Mouse (Mus musculus) 3T3-L1 (cell line): ENCODE results near the gene Cacng1.

Experiments
- DNase-seq: peaks from one replicate; pipeline ENCODE4 v3.0.0-alpha.2; 2015; ENCODE audit warnings: low read depth, low spot score

Gene Cacng1

GRCm38 (mm10) chr11:107710379-107710778 lies 5.9 kb downstream of the Cacng1 start:
- no peak for DNase-seq

DNA sequence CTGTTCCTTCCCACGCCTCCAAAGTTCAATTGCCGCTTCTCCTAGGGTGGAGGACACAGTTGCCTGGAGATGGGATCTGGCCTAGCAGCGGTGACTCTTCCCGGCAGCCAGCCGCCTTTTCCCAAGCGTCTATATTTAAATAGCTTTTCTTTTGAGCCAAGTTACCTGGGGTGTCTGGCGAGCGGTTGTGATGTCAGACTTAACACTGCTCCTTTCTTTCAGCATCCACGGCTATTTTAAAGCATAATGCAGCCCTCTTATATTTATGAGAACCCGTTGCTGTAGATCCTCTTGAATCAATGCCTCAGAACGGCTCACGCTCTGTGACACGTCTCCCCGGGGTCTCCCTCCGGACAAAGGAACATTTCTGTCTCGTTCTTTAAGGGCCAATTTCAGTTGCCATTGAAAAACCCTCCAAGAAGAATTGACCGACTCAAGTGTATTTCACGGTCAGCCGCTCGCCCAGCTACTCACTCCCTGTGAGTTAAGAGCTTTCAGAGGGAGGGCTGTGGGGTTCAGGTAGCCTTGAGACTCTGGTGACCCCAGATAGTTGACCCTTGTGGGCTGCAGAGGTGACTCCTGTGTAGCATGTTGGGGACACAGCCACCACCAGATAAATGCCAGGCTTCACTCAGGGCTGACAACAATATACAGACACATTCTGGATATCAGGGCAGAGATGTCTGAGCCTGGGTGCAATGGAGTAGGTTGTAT lies 8.3 kb downstream of the Cacng1 start:
- DNase-seq, result no peak

DNA sequence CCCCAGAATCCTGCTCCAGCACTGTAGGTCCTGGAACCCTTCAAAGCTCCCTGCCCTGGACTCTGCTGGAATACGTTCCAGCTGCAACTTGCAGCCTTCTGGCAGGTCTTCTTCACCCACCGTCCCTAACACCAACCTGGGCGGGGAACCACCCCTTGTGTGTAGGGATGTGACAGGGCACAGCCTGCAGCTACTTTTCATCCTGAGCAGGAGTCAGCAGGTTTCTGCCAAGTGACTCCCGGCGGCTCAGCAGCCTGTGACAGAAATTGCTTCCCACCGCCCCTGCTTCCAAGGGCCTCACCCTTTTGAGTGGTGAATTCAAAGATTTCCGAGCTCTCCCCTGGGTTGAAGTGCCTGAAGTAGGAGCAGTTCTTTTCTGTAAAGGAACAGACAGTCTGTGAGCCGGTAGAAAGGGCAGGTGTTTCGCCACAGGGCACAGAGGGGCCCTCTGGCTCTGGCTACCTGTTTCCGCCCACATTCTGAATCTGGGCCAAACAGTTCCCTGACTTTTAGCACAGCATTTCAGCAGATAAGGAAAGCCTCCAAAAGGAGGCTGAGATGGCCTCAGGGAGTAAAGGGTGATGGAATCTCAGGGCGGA lies 10.7 kb downstream of the Cacng1 start:
- no peak for DNase-seq

DNA sequence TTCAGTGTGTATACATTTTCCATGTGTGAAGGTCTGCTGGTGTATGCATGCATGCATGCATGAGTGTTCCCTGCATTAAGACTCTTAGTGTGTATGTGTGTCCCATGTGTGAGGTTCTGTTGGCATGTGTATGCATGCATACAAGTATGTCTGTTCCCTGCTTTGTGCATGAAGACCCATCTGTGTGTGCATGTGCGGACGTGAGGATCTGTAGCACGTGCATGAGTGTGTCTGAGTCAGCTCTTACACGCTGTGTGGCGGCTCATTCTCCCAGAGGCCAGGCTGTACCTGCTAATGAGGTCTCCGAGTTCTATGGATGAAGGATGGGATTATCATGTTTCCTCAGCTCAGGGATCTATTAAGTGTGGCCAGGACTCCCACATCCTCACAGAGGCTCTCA lies 11.3 kb downstream of the Cacng1 start:
- DNase-seq, result no peak

DNA sequence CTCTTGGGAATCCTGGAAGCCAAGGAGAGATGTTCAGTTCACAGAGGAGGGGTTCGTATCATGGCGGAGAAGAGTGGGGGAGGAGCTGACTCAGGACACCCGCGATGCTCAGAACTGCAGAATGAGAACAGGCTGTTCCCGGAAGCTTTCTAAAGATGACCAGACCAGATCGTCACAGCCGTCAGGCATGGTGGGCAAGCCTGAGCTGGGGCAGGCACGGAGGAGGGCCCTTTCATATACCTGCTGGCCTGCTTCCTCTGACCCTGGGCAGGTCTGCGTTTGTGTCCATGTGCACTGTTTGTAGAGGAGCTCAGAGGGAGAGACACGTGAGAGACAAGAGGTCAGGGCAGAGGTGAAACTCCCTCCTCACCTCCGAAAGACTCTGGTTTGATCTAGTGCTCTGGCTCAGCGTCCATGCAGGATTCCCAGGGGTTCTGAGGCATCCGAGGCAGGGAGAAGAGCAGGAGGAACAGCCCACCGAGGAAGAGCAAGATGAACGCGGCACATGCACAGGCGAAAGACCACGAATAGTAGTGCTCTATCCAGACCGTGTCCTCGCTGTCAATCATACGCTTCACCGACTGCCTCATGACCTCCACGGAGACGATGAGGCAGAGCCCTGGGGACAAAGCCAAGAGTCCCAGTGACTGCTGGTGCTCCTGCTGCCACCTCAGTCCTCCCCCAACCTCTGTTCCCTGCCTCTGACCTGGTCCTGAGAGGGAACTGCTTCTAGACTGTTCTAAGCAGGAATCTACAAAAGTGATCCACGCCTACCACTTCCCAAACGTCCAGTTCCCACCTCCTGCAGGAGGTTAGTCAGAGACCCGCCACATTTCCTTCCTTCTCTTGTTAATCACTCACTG lies 12.8 kb downstream of the Cacng1 start:
- DNase-seq, result no peak

DNA sequence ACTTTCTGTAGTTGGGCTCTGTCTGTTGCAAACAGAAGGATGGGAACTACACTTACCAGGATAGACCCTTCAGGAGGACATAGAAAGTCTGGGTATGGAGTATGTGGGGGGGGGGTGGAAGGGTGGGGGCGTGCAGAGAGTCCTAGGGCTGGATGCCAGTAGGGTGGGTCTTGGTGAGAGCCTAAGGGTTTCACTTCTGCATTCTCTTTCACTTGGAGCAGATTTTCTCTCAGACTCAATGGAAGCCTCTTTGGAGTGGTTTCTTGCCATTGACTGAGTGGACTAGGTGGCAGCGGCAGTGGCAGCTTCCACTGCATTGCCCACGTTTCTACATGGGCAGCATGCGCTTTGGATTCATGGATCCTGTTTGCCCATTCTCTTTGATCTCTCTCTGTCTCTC lies 16.4 kb downstream of the Cacng1 start:
- DNase-seq, result no peak

DNA sequence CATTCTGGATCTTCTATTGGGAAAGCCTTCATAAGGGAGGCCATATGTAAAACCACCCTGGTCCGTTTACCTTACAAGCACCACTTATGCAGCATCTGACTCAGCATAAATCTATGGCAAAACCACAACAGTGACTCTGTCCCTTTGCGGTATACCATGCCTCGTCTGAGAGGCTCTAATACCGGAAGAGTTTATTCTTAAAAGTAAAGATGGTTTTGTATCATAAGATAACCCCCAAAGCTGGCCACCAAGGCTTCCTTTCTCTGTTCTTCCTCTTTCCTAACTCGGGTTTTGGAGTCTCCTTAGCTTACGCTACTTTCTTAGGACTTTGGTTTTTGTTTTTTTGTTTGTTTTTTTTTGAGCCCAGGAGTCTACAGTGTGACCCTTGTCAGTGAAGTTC lies 23.0 kb downstream of the Cacng1 start:
- no peak for DNase-seq

DNA sequence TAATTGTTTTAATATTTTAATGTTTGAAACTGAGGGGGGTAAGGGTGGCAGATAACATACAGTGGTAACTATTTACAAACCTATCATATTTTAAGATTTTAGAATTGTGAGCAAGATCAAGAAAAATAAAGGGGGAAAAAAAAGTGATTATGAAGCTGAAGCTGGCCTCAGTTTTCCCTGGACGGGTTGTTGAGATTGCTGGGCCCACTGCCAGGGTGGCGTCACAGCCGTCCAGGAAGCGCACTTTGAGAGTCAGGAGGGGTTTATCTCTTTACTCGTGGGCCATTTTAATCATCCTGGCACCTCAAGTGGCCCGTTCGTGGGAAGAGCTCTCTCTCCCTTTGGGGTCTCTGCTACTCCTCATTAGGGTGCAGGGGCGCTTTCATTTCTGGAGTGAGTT lies 24.8 kb downstream of the Cacng1 start:
- DNase-seq, result no peak

DNA sequence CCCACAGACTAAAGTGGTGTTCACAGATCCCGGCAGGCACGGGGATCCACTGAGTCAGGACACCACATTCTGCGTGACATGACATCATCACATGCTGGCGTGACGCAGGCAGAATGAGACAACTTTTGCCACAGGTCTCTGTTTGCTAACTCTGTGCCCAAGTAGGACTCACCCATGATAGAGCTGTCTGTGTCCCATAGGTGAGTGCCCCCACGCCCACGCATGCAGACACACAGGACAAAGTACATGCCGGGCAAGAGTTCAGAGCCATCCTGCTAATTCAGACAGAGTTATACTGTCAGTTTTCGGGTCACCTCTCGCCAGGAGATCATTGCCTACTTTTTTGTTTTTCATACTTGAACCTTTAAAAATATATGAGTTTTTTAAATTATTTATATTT lies 27.8 kb downstream of the Cacng1 start:
- DNase-seq, result no peak

DNA sequence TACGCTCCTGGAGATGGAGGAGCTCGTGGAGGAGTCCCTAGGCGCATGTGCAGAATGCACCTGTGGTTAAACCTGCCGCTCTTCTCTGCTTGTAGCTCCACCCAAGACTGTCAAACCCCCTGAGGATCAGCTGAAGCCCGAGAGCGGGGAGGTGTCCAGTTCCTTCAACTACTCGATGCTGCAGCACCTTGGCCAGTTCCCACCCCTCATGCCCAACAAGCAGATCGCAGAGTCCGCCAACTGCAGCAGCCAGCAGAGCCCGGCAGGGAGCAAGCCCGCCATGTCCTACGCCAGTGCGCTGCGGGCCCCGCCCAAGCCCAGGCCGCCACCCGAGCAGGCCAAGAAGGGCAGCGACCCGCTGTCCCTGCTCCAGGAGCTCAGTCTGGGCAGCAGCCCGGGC lies 30.0 kb downstream of the Cacng1 start:
- no peak for DNase-seq

- no peak for DNase-seq
These were observed 32.5 kb downstream of the Cacng1 start for GRCm38 (mm10) chr11:107683544-107684465.

- no peak for DNase-seq
These were observed 33.5 kb downstream of the Cacng1 start for GRCm38 (mm10) chr11:107682694-107683355.

- DNase-seq, result no peak
These were observed 39.9 kb downstream of the Cacng1 start for GRCm38 (mm10) chr11:107676207-107676940.

DNA sequence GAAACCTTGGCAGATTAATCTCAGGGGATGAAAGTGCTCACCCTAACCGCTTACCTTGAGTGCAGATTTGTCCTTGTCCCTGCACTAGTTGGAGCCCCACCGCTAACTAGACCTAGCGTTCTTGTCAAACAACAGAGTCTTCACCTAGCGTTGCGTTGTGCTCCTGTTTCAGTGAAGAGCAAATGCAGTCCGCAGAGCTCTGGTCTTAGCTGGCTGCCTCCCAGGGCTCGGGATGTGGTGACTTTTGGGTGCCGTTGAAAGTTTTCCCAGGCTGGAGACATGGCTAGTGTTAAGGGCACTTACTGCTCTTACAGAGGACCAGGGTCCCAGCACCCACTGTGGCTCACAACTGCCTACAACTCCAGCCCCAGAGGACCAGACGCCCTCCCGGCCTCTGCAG lies 41.1 kb downstream of the Cacng1 start:
- no peak for DNase-seq

DNA sequence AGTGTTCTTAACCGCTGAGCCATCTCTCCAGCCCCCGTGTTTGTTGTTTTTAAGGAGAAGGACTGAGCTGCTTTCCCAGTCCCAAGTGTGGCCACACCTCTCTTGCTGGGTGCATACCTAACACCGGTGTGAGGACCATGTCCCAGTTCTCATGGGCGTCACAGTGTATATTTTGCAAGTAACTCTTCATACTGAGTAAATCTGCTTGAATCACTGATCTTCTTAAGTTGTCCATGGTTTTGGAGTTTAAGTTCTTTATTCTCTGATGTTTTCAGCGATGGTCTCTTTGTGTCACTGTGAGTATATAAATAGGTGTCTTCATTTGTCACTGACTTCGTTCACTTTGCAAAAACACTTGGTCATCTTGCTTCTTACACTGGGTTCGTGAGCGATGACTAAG lies 41.7 kb downstream of the Cacng1 start:
- no peak for DNase-seq

GRCm38 (mm10) chr11:107674006-107674405 lies 42.3 kb downstream of the Cacng1 start:
- no peak for DNase-seq

- DNase-seq, result no peak
These were observed 47.3 kb downstream of the Cacng1 start for GRCm38 (mm10) chr11:107668977-107669376.

GRCm38 (mm10) chr11:107668223-107668622 lies 48.1 kb downstream of the Cacng1 start:
- DNase-seq, result no peak

GRCm38 (mm10) chr11:107667542-107667941 lies 48.8 kb downstream of the Cacng1 start:
- no peak for DNase-seq

- no peak for DNase-seq
These were observed 53.7 kb downstream of the Cacng1 start for GRCm38 (mm10) chr11:107662666-107663065.
